Mouse (Mus musculus) erythroid progenitor cell, adult 5-6 weeks (primary cell): ENCODE data around the gene Sfmbt1. TPM values are rescaled to one million over a fixed set of nuclear protein-coding genes. Genes with fewer than 3 reads are reported as not detected.

ENCODE experiments used
- ATAC-seq: replicated peaks from 2 replicates; pipeline ENCODE4 v1.8.0; 2016; ENCODE audit warnings: moderate number of reproducible peaks, mild to moderate bottlenecking, moderate TSS enrichment, inconsistent platforms; ENCODE audit not compliant: poor library complexity, low FRiP score, severe bottlenecking
- total RNA-seq, 2 experiments: library from RNA; stranded (forward) in 1 of 2; stranded (reverse) in 1 of 2; fragments of 150-400 nt in 1 of 2; fragments of 186-747, 209-891 nt in 1 of 2; gene quantifications; 2 replicates each; pipeline versions ENCODE4 v1.2.3 to v1.2.4; 2015 to 2017; ENCODE audit warnings: low replicate concordance in 2 of 2

Sfmbt1 gene
- total RNA-seq, 2 experiments from 2014 or later: 13.4 to 36.0 TPM

DNA sequence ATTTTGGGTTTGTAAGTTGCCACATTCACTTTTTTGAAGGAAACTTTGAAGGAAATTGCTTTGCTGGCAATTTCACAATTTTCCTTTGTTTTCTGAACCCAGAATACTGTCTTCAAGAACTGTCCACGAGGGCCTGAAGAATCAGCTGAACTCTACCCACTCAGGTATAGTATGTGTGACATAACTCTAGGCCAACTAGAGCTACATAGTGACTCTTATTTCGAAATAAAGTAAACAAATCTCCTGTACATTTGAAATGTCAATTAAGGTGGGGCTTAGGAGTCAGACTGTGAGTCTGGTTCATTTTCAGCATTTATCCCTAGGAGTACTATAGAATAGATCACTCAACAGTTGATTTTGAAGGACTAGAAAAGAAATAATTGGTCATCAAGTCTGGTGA lies 87.1 kb downstream of the Sfmbt1 start:
- no peak for ATAC-seq

GRCm38 (mm10) chr14:30821136-30821535 lies 106.5 kb downstream of the Sfmbt1 start:
- ATAC-seq: no peak

GRCm38 (mm10) chr14:30824456-30824995 lies 109.9 kb downstream of the Sfmbt1 start:
- ATAC-seq: no peak

DNA sequence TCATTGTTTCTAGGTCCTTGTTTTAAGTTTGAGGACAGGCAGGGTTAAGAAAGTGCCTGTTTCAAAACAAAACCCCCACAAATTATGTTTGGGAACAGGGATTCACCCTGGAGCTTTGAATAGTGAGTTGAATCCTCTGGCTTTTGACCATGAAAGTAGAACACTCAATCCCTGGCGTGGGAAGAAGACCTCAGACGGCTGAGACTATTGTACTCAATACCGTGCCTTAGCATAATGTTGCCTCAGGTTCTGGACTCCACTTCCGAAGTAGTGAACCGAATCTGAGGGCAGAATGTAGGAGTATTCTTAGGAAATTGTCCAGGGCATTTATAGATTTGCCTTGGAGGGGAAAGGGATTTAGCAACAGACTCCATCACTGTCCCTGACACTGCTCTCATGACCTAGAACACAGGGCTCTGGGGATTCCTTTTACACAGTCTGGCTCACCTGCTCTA lies 110.4 kb downstream of the Sfmbt1 start:
- no peak for ATAC-seq

- peak; percentile 96 for ATAC-seq
Observed at GRCm38 (mm10) chr14:30825476-30826131, 111.0 kb downstream of the Sfmbt1 start, which contains the start of gene Tmem110. Gene Tmem110 (plus strand): TSS chr14:30825590.

- ATAC-seq: no peak
Observed at GRCm38 (mm10) chr14:30826174-30827140, 111.8 kb downstream of the Sfmbt1 start.

DNA sequence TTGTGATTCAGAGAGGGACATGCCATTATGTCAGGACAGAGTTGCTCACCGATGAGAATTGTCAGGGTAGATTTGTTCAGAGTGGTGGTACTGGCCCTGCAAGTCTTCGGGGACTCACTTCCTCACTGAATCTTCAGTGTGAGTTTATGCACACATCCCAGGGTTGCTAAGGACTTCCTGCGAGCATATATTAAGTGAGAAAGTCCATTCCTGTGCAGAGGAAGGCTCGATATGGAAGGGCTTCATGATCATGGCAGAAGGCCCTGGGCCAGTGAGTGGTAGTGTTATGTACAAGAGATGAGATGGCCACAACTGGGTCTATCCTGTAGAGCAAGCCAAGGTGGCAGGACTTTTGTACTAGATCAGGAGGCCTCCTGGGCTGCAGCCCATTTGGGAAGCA lies 112.8 kb downstream of the Sfmbt1 start:
- ATAC-seq: no peak

- ATAC-seq: no peak
Observed at GRCm38 (mm10) chr14:30828077-30828476, 113.4 kb downstream of the Sfmbt1 start.

GRCm38 (mm10) chr14:30828635-30829460 lies 114.2 kb downstream of the Sfmbt1 start:
- ATAC-seq: no peak

GRCm38 (mm10) chr14:30837416-30837996 lies 122.9 kb downstream of the Sfmbt1 start:
- ATAC-seq: no peak

- ATAC-seq: no peak
Observed at GRCm38 (mm10) chr14:30843701-30844100, 129.1 kb downstream of the Sfmbt1 start.

GRCm38 (mm10) chr14:30850504-30850903 lies 135.9 kb downstream of the Sfmbt1 start:
- no peak for ATAC-seq

DNA sequence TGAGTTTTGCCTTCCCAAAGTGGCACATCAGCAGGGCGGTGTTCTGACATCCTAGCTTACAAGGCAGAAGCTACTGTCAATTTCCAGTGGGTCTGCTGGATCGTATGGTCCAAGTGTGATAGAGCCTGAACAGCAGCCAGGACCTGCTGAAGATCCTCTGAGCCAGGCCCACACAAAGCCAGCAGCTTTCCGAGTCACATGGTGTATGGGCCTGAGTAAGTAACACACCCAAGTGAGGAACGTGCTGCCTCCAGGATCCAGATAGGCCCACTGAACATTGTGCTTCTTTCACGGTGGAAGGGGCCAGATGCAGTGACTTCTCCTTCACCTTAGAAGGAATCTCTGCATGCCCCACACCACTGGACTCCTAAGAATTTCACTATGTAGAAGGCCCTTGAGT lies 137.7 kb downstream of the Sfmbt1 start:
- no peak for ATAC-seq

- ATAC-seq: no peak
Observed at GRCm38 (mm10) chr14:30855316-30855715, 140.7 kb downstream of the Sfmbt1 start.

DNA sequence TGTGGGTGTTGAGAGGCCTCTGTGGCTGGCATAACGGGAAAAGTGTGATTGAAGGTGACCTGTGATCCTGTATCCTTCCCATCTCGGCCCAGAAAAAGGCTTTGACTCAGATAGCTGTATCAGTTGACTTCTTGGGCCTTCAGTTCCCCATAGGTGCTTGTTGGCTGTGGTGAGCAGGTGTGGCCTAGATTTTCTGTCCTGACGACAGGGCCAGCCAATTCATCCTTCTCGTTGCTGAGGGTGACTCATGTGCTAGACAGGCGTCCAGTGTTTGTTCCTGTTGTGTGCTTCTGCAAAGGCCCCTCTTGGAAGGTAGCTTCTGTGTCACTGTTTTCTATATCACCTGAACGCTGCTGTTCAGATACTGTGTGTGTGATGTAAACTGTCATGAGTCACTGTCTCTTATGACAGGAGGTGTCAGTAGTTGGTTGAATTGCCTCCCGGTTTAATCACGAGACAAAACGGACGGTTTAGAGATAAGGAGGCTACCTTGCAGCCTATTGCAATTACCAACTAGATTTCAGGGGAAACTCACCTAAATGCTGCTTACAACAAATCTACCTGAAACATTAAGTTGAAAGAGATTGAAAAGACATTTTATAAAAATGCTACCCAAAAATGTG lies 142.3 kb downstream of the Sfmbt1 start:
- no peak for ATAC-seq

DNA sequence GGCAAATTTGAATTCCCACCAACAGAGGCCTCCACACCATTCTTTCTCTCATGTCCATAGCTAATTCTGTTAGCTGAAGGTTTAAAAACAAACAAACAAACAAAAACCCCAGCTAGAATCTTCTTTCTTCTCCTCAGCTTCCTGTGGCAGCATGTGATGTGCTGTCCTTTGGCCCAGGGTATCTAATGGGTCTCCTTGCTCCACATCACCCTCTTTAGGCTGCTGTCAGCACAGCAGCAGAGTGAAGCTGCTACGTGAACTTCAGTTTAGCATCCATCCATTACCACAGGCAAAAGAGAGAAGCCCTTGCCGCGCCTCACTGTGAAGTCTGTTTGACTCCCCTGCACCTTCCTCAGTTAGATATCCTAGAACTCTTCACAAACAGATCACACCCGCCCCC lies 143.3 kb downstream of the Sfmbt1 start:
- ATAC-seq: no peak

GRCm38 (mm10) chr14:30861421-30862125 lies 146.9 kb downstream of the Sfmbt1 start:
- no peak for ATAC-seq

DNA sequence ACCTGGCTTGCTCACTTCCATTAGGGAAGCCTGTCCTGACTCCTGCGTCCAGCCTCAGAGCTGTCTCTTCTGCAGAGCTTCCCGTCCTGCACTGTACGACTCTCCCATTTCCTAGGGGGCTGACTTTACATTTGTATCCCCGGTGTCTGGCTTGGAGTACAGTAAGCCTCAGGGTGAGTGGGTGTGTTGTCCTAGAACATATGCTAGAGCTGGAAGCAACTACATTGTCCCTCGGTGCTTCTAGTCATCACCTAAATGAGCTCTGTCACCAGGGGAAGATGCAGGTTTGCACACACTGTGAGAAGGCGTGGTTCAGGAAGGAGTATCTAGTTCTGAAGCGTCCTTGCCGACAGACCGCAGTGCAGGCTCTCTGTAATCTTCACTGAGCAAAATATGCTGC lies 147.7 kb downstream of the Sfmbt1 start:
- no peak for ATAC-seq
